Mouse (Mus musculus) cerebellum, adult 9-10 months (tissue): ENCODE measurements around the gene Olfr145.
A peak's percentile ranks its signal among the peaks of the same experiment; 100 is the strongest.

Source experiments
- DNase-seq: peaks from one replicate; pipeline ENCODE4 v3.0.0; 2022

Gene Olfr145

DNA sequence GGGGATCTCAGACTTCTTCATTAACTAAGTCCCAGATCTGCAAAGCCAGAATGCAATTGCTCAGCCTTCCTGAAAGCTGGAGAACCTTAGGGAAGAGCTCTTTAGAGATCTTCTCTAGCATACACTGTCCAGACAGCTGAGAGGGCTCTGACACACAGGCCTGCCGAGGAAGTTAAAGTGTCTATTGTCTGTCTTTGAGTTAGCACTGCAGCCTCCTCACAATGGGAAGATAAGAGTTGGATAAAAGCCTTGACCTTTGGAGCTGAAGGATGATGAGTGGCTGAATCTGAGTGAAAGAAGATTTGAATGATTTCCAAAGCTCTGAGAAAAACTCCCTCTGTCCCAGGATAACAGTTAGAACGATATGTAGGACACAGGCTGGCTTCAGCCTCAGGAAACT lies at the start of gene Olfr145:
TSS of gene Olfr145 (plus strand) at position 64 of the 400 bp plus-strand sequence.
- DNase-seq: no peak

DNA sequence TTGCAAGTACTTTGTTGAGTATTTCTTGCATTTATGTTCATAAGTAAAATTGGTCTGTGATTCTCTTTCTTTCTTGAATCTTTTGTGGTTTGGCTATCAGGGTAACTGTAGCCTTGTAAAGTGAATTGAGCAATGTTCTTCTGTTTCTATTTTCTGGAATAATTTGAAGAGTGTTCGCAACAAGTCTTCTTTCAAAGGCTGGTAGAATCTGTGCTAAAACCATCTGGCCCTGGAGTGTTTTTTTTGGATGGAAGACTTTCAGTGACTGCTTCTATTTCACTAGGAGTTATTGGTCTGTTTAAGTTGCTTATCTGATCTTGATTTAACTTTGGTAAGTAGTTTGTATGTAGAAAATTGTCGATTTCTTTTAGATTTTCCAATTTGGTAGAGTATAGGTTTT lies 47.3 kb upstream of the Olfr145 start:
- DNase-seq: no peak

DNA sequence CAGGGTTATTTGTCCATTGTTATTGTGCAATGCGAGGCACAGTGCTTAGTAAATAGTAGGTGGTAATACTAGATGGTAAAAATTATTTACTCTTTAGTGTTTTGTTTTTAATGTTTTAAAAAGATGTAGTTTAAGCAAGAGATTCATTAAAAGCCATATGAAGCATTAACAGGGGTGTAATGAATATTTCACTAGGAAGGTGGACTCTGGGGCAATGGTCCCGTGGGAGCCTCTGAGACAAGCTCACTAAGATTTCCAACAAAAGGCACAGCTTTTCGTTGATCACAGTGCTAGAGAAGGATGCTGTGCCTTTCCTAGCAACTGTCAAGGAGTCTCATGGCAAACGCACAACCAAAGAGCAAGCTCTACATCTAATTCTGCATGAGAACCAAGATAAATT lies 42.6 kb upstream of the Olfr145 start, which contains the start of gene Olfr877:
TSS of gene Olfr877 (plus strand) at position 301 of the 400 bp plus-strand sequence.
- DNase-seq: no peak

DNA sequence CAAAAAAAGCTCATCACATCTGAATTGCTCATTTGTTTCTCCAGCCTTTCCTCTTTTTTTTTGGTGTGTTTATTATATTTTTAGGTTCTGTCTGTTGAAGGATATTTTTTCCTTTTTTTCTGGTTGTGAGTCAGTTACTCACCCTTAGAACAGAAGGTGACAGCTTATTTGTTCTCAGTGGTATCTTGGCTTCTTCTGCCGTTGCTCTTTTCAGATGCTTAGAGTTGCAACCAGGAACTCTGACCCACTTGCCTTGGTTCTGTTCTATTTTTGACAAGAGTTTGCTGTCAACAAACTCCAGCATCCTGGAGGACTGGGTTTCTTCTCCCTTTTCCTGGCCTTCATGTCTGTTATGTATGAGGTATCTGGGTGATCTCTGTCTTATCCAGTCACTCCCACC lies 33.2 kb upstream of the Olfr145 start:
- DNase-seq: no peak

DNA sequence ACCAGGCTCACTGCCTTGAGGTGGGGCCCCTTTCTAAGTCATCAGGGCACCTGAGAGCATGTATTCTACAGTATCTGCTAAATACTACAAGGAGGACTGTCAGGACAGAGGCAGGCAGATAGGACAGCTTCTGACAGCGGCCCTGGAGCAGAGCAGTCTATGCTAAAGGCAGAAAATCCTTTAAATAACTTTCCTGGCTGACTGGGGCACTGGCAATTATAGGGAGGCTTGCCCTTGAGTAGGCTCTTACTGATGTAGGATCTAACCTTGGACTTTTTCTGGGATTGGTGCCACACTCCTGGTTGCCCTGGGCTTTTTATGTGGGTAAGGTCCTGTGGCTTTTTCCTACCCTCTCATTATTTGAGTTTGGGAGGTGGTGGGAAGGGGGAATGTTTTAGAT lies 26.3 kb upstream of the Olfr145 start:
- DNase-seq: no peak

DNA sequence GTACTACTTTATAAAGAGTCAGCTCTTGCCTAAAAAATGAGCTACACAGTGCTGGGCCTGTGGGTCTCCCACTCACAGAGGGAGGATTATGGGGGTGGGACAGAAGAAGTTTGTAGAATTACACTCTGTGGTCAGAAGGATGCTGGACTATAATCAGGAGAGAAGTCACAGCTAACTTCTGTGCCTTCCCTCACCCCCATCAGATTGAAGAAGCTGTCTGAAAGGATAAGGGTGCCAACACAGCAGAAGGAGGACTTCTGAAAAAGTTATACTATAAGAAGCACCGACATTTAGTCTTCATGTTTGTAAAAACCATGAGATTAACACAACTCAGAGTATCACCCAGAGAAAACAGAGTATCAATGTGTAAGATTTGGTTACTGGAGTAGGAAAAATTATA lies 25.4 kb upstream of the Olfr145 start:
- no peak for DNase-seq

DNA sequence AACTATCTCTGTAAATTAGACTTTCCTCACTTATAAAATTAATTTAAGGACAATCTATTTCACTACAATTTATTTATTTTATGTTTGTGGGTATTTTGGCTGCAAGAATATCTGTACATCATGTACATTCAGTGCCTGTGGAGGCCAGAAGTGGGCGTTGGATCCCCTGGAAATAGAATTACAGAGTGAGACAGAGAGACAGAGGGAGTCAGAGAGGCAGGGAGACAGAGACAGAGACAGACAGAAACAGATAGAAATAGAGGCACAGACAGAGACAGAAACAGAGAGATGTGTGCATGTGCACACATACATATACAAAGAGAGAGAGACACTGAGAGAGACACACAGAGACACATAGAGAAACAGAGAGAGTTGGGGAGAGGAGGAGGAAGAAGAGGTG lies 25.0 kb upstream of the Olfr145 start:
- no peak for DNase-seq

DNA sequence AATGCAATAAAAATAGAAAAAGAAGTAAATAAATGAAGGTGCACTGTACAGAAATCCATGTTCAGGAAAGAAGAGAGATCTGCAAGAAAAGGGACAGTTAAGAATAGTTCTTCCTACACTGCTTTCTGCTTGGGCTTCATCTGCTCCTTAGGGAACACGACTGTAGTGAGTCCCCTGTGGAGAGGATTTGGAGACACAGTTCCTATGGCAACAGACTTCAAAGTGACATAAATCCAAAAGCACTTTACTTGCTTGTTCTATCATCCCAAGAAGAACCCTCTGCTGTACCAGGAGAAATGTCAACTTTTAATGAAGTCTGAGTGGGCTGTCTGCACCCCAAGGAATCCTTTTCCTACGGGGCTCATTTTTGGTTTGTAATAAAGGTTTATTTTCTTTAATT lies 5.6 kb upstream of the Olfr145 start:
- DNase-seq: no peak

DNA sequence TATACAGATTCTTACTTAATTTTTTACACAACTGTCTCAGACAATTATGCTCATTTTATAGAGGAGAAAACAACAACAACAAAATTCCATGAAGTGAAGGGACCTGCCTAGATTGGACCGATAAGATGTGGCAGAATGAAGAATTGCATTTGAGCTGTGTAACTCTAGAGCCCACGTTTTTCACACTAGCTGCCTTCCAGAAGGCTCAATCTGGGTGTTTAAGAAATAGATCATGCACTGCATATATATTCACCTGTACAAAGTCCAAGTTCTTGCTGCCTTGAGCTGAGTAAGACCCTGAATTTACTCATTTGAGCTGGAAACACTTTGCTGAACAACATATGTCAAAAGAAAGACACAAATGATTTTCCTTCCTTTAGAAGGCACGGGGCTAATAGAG lies 9.0 kb downstream of the Olfr145 start:
- no peak for DNase-seq

DNA sequence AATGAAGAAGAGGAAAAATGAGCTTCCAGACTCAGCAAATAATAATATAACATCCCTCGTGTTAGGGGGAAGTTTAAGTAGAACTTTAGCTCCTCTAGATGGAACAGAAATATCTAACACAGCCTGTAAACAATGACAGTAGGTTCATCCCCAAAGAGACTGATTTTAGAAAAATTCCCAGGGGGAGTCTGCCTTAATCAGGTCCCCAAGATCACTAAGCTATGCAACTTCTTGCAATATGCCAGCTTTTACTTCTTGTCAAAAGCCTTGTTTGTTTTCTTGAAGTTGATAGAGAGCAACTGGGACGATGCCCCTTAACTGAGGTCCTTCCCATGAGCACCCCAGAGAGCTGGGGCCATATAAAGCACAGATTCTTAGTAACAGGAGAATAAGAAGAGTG lies 21.0 kb downstream of the Olfr145 start, which contains the start of gene Olfr878:
TSS of gene Olfr878 (plus strand) at position 301 of the 400 bp plus-strand sequence.
- DNase-seq: no peak

DNA sequence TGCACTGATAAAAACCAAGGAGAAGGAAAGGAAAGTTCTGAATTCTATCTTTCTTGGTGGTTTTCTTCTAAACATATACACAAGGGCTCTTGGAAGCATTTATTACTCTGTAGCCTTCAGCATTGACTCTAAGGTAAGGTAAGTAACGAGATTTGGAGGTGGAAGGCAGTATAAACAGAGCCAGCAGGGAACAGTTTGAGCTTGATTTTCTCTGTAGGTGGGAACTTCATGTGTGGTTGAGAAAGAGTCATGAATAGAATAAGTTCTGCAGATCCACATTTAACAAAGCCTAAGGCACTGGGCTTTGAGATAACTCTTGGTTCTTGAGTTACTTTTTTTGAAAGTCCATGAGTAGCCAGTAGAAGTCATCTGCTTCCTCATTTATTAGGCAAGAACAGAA lies 21.5 kb downstream of the Olfr145 start:
- no peak for DNase-seq

DNA sequence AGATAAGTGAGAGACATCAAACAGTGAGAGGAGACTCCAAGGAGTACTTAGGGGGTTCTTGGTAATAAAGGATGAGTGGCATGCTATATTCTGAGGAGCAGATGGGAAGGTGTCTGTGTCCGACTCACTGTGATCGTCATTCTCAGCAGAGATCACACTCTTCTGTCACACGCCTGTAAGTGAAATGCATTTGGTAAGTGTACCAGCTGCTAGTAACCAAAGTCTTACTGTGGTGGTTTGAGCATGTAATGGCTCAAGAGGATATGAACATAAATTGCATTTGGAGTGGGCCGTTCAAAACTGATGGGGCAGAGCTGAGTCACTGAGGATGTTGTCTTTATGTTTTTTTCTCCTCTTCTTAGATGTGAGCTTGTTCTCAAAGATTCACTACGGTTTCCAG lies 27.7 kb downstream of the Olfr145 start:
- DNase-seq: no peak

DNA sequence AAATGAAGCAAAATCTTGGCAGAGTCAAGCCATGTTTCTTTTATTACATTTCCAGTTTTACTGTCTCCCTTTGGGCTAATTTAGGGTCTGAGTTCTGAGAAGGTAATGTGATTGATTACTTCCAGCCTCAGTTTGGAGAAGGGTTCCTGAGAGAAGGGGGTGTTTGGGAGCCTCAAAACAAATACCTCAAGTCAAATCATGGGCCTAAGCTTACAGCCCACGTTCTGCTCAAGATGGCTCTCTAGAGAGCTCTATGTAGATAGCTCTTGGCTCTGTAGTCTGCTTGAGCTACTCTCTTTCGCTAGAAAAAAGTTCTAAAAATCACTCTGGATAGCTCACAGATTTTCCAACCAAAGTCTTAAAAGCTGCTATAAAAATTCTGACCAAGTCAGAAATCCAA lies 28.9 kb downstream of the Olfr145 start:
- DNase-seq: no peak

DNA sequence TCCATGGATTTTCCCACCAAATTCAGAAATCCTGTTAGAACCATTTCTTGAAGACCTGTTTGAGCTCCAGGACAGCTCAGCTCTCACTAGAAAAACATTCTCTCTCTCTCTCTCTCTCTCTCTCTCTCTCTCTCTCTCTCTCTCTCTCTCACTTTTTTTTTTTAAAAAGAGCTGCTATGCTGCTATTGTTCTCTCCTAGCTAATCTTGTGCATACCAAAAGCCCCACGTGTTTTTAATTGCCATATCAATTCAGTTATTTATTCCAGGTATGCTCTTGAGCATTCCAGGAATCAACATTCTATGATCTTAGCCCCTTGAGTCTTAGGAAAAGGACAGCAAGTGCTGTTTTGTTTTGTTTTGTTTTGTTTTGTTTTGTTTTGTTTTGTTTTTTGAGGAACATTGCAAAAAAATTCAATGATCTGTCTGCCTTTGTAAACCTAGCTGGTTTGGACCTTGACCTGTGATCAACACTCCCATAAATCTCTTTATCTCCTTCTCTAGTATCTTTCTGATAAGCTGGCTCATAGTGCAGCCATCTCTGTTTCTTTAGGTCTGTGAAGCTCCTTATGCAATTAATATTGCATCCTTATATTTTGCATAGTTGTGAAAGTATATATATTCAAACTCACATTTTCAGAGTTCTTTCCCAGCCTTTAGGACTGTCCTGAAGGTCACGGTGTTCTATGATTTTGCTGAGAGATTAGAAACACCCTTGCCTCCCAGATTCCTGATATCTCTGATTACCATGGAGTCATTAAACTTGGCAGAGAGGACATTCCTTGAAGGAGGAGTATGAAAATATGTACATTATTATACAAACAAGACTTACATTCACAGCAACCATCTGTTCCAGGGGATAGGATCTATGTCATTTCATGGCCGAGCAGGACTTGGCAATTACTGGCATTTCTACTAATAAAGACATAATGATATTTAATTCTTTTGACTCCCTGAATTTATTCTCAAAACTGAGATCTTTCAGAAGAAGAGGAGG lies 29.8 kb downstream of the Olfr145 start:
- no peak for DNase-seq

DNA sequence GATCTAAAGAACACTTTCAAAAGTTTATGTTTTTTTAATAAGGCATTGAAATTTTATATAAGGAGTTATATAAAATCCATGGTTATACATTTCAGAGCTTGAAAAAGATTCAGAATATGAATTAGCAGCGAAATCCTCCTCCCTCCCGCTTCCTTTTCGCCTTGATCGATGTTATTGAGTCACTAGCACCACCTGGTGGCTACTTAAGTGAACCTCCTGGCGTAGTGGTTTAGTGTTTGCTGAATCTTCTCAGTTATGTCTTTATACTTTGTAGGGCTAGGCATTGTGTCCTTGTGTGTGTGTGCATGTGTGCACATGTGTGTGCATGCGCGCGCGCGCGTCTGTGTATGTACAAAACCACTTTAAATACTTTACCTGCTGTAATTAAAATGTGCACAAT lies 36.0 kb downstream of the Olfr145 start:
- peak; percentile 52 for DNase-seq

DNA sequence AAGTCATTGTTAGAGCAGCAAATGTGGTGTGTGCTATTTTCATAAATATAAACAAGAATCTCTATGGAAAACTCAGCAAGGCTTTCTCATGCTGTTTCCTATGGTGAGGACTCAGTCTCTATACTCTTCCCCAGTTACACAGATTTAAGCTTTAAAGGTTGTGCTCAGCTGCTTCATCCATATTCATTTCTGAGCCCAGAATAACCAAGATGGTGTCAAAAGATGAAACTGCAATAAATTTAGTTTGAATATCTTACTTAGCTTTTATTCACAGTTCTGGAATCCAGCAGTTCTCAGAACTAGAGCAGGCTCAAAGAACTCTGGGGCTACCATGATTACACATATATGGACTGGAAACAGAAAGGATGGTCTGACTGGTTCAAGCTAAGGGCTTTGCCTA lies 37.6 kb downstream of the Olfr145 start:
- DNase-seq: no peak

DNA sequence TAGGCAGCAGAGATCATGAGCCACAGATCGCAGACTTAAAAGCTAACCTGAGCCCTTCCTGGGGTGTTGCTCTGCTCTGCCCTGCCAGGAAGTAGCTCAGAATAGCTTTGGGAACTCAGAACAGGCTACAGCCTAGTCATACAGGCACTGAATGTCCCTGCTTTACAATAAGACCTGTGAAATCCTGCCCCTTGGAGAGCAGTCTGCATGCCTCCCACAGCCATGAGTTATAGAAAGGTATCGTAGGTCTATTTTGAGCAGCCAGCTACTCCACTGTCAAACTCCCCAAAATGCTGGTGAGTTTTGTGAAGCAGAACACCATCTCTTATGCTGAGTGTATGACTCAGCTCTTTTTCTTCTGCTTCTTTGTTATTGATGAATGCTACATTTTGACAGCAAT lies 44.6 kb downstream of the Olfr145 start:
- DNase-seq: no peak
